Mouse (Mus musculus) hindbrain, embryonic 13.5 days (tissue): ENCODE data around the gene Pcdh7. TPM values are rescaled to one million over a fixed set of nuclear protein-coding genes. Genes with fewer than 3 reads are reported as not detected.

Source experiments
- ATAC-seq: fragments of 200-750 bp; cut with Nextera tagmentation; 2 replicates; pipeline ENCODE4 v1.8.0; 2017; ENCODE audit warnings: moderate TSS enrichment; ENCODE audit not compliant: low FRiP score
- H3K27ac ChIP-seq: fragments of 300-500 bp; sonication (generic); 2 replicates; pipeline ENCODE4 v1.5.1; 2015; ENCODE audit warnings: inconsistent platforms, mild to moderate bottlenecking, moderate library complexity
- H3K27me3 ChIP-seq: fragments of 300-500 bp; sonication (generic); 2 replicates; pipeline ENCODE4 v1.6.1; 2015; ENCODE audit warnings: mild to moderate bottlenecking, inconsistent platforms
- H3K36me3 ChIP-seq: fragments of 300-500 bp; sonication (generic); 2 replicates; pipeline ENCODE4 v1.6.1; 2015; ENCODE audit warnings: mild to moderate bottlenecking, inconsistent platforms
- H3K4me1 ChIP-seq: fragments of 300-500 bp; sonication (generic); replicated peaks from 2 replicates; pipeline ENCODE4 v1.6.1; 2015; ENCODE audit warnings: inconsistent platforms
- H3K4me2 ChIP-seq: fragments of 300-500 bp; sonication (generic); 2 replicates; pipeline ENCODE4 v1.6.1; 2015; ENCODE audit warnings: inconsistent platforms, mild to moderate bottlenecking, moderate library complexity
- H3K4me3 ChIP-seq: fragments of 300-500 bp; sonication (generic); 2 replicates; pipeline ENCODE4 v1.5.1; 2015; ENCODE audit warnings: mild to moderate bottlenecking, inconsistent platforms
- H3K9ac ChIP-seq: fragments of 300-500 bp; sonication (generic); 2 replicates; pipeline ENCODE4 v1.6.1; 2015; ENCODE audit warnings: mild to moderate bottlenecking, inconsistent platforms
- H3K9me3 ChIP-seq: fragments of 300-500 bp; sonication (generic); 2 replicates; pipeline ENCODE4 v1.6.1; 2016; ENCODE audit warnings: inconsistent platforms
- WGBS: fragments of 180-500 bp; shearing (Covaris S2); methylation state at CpG from one replicate; pipeline ENCODE4 v1.1.7; 2015; 5-methylcytosine and 5-hydroxymethylcytosine counted together
- polyA plus RNA-seq: library from polyadenylated mRNA; unstranded; fragments of >200 nt; fragmentation: Nextera tagmentation; extraction: Ambion mirVana; gene quantifications from 2 replicates; pipeline ENCODE4 v1.2.1, GENCODE M21; 2015

Pcdh7 gene
- polyA plus RNA-seq, 1 experiment from 2014 or later = 20.0 TPM

- Histone ChIP-seq H3K4me2 (no peak overlapping the region), H3K4me1 (0 out of 2 replicates have a peak, but pooled peaks cover 8% of the 10 kb centered on the region), H3K36me3 (no peaks in the 10 kb centered on the region), H3K27ac (no peak overlapping the region), H3K4me3 (no peak overlapping the region), H3K9ac (no peak overlapping the region), H3K9me3 (no peaks in the 10 kb centered on the region), H3K27me3 (no peaks in the 10 kb centered on the region)
- no peak for ATAC-seq
- WGBS = 76% methylated on average over 2 of the region's 2 CpGs
Observed at GRCm38 (mm10) chr5:57819788-57820187, 102.0 kb downstream of the Pcdh7 start.

DNA sequence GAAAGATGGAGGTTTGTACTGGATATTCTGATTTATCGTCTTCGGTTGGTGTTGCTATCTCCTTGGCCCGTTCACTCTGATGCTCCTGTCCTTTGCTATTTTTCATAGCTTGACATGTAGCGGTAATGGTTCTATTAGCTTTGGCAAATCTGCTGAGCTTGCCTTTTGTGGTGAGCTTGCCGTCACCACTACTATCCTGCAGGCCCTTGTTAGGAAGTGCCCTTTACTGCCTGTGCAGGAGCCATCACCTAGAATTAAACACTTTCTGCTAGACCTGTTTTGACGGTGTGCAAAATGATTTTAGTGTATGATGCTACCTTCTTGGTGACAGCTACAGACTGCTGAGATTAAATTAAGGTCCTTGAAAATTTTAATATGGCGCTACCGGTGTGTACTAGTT is 103.3 kb downstream of the Pcdh7 start:
- 74% methylated on average over 8 of the region's 8 CpGs for WGBS
- Histone ChIP-seq H3K9me3 (no peaks in the 10 kb centered on the region), H3K27ac (peak overlapping the region; percentile 40; the same call in 1 of the 2 replicates), H3K9ac (no peak overlapping the region), H3K4me1 (0 out of 2 replicates have a peak, but pooled peaks cover 8% of the 10 kb centered on the region), H3K36me3 (no peaks in the 10 kb centered on the region), H3K4me2 (no peak overlapping the region), H3K4me3 (no peak overlapping the region), H3K27me3 (no peaks in the 10 kb centered on the region)
- ATAC-seq = peak; percentile 52; the same call in 1 of the 2 replicates

DNA sequence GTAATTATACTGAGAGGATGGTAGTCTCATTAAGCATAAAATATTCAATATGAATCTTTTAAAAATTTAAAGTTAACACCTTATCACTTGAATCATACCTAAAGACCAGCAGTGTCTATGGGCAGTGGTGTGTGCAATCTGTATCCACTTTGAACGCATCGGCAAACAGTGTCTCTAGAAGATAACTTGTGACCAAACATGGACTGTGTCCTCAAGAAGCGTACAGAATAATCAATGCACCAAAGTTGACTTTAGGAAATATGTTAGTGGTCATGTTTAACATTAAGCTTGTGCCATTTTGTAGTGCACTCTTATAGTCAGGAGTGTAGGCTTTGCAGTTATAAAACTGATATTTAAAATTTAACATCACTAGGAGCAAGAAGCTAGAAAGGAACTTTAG is 110.7 kb downstream of the Pcdh7 start:
- ATAC-seq = no peak
- Histone ChIP-seq H3K27ac (no peak overlapping the region), H3K4me2 (no peak overlapping the region), H3K9ac (no peak overlapping the region), H3K36me3 (no peaks in the 10 kb centered on the region), H3K4me1 (no peaks in the 10 kb centered on the region), H3K4me3 (no peak overlapping the region), H3K9me3 (no peaks in the 10 kb centered on the region), H3K27me3 (no peaks in the 10 kb centered on the region)
- WGBS = 92% methylated on average over 3 of the region's 3 CpGs

DNA sequence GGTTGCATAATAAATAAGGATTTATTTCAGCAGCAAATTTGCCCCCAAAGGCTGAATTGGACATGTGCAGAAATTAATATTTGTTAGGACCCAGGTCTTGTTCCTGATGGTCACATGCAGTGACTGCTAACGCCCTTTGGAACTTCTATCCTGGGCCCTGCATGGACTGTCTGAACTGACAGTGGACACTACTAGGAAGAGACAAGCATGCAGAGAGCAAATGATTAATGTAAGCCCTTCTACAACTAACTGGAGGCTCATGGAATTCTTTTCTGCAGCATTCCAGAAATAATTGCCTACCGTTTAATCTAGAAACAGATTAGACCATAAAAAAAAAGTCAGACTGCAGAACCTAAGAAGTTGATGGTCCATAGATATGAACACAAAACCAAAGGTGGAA is 119.4 kb downstream of the Pcdh7 start:
- H3K27ac ChIP-seq = no peak overlapping the region
- H3K4me3 ChIP-seq = no peak overlapping the region
- H3K4me1 ChIP-seq = no peaks in the 10 kb centered on the region
- H3K36me3 ChIP-seq = no peaks in the 10 kb centered on the region
- no peak overlapping the region for H3K4me2 ChIP-seq
- ATAC-seq = no peak
- 66% methylated on average over 2 of the region's 2 CpGs for WGBS
- H3K9ac ChIP-seq = no peak overlapping the region
- no peaks in the 10 kb centered on the region for H3K9me3 ChIP-seq
- no peaks in the 10 kb centered on the region for H3K27me3 ChIP-seq

- H3K27ac ChIP-seq = no peak overlapping the region
- 83% methylated on average over 5 of the region's 5 CpGs for WGBS
- ATAC-seq = no peak
Observed at GRCm38 (mm10) chr5:57841357-57842119, 123.8 kb downstream of the Pcdh7 start.

DNA sequence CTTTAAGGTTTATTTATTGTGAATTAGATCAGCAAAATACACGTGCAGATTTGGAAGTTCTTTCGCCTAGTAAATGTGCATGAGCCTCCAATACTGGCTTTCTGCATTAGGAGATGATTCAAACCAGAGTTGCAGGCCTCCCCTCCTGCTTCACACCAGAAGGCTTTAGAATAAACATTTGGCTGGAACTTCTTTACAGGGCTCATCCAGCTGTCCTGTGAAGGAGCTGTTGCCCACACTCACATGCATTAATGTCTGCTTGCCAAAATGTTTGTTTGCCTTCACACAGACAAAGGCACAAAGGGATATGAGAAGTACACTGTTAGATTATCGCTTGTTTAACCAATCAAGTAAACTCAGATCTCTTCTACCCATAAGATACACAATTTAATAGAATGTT is 129.7 kb downstream of the Pcdh7 start:
- WGBS = 80% methylated on average over 3 of the region's 3 CpGs
- H3K9ac ChIP-seq = no peak overlapping the region

More at GRCm38 (mm10) chr5:57841357-57842119, 123.8 kb downstream of the Pcdh7 start:
- Histone ChIP-seq H3K9ac (no peak overlapping the region), H3K27me3 (no peaks in the 10 kb centered on the region), H3K4me3 (no peak overlapping the region), H3K9me3 (no peaks in the 10 kb centered on the region), H3K4me1 (no peaks in the 10 kb centered on the region), H3K4me2 (no peak overlapping the region), H3K36me3 (no peaks in the 10 kb centered on the region)

DNA sequence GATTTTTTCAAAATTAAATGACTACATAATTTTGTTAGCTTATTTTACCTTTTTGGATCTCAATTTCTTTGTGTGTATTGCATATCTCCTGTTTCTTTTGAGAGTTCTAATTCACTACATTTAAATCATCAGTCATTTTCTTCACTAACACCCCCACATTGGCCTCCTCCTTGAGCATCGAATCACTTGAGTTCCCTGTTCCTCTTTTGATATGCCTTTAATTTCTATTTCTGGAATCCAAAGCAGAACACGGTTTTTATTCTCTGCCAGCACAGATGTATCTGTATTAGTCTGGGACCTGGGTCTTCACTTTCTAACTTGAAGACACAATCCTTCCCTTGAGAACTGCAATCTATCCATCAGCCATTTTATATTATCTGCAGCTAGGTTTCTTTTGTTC is 132.3 kb downstream of the Pcdh7 start:
- 87% methylated on average over 2 of the region's 2 CpGs for WGBS
- ATAC-seq = no peak
- Histone ChIP-seq H3K4me1 (no peaks in the 10 kb centered on the region), H3K9ac (no peak overlapping the region), H3K4me3 (no peak overlapping the region), H3K27me3 (no peaks in the 10 kb centered on the region), H3K4me2 (no peak overlapping the region), H3K9me3 (no peaks in the 10 kb centered on the region), H3K27ac (no peak overlapping the region), H3K36me3 (no peaks in the 10 kb centered on the region)

More for the DNA sequence above, 129.7 kb downstream of the Pcdh7 start:
- Histone ChIP-seq H3K9me3 (no peaks in the 10 kb centered on the region), H3K27me3 (no peaks in the 10 kb centered on the region), H3K4me2 (no peak overlapping the region), H3K4me1 (no peaks in the 10 kb centered on the region), H3K36me3 (no peaks in the 10 kb centered on the region), H3K4me3 (no peak overlapping the region), H3K27ac (no peak overlapping the region)
- ATAC-seq = no peak

GRCm38 (mm10) chr5:57857316-57857715 is 139.5 kb downstream of the Pcdh7 start:
- WGBS = 82% methylated on average over 3 of the region's 3 CpGs

GRCm38 (mm10) chr5:57864254-57864653 is 146.5 kb downstream of the Pcdh7 start:
- Histone ChIP-seq H3K9ac (no peak overlapping the region), H3K27ac (no peak overlapping the region), H3K4me2 (no peak overlapping the region), H3K27me3 (no peaks in the 10 kb centered on the region), H3K9me3 (no peaks in the 10 kb centered on the region), H3K4me3 (no peak overlapping the region), H3K36me3 (no peaks in the 10 kb centered on the region), H3K4me1 (peaks cover 3% of the 10 kb centered on the region; the same call in 1 of the 2 replicates)
- no peak for ATAC-seq
- 91% methylated on average over 3 of the region's 3 CpGs for WGBS

More at GRCm38 (mm10) chr5:57857316-57857715, 139.5 kb downstream of the Pcdh7 start:
- H3K9ac ChIP-seq = no peak overlapping the region
- no peak overlapping the region for H3K4me3 ChIP-seq
- H3K27me3 ChIP-seq = no peaks in the 10 kb centered on the region
- H3K9me3 ChIP-seq = no peaks in the 10 kb centered on the region
- H3K4me2 ChIP-seq = no peak overlapping the region
- H3K36me3 ChIP-seq = no peaks in the 10 kb centered on the region
- H3K27ac ChIP-seq = no peak overlapping the region
- H3K4me1 ChIP-seq = no peaks in the 10 kb centered on the region
- no peak for ATAC-seq

GRCm38 (mm10) chr5:57865256-57865655 is 147.5 kb downstream of the Pcdh7 start:
- H3K4me3 ChIP-seq = no peak overlapping the region
- no peak for ATAC-seq
- H3K9ac ChIP-seq = no peak overlapping the region
- H3K4me2 ChIP-seq = no peak overlapping the region
- H3K27ac ChIP-seq = no peak overlapping the region
- H3K36me3 ChIP-seq = no peaks in the 10 kb centered on the region
- WGBS = 88% methylated on average over 3 of the region's 3 CpGs
- no peaks in the 10 kb centered on the region for H3K27me3 ChIP-seq
- H3K4me1 ChIP-seq = peaks cover 3% of the 10 kb centered on the region; the same call in 1 of the 2 replicates
- no peaks in the 10 kb centered on the region for H3K9me3 ChIP-seq

GRCm38 (mm10) chr5:57866097-57866496 is 148.3 kb downstream of the Pcdh7 start:
- WGBS = 72% methylated on average over 1 of the region's 1 CpGs
- Histone ChIP-seq H3K27me3 (no peaks in the 10 kb centered on the region), H3K36me3 (no peaks in the 10 kb centered on the region), H3K9ac (no peak overlapping the region), H3K9me3 (no peaks in the 10 kb centered on the region), H3K4me3 (no peak overlapping the region), H3K4me2 (no peak overlapping the region), H3K4me1 (peaks cover 3% of the 10 kb centered on the region; the same call in 1 of the 2 replicates), H3K27ac (no peak overlapping the region)
- ATAC-seq = no peak

GRCm38 (mm10) chr5:57867906-57868305 is 150.1 kb downstream of the Pcdh7 start:
- H3K27ac ChIP-seq = no peak overlapping the region
- H3K9ac ChIP-seq = no peak overlapping the region
- H3K4me3 ChIP-seq = no peak overlapping the region
- H3K4me1 ChIP-seq = peaks cover 3% of the 10 kb centered on the region; the same call in 1 of the 2 replicates
- WGBS = 78% methylated on average over 2 of the region's 2 CpGs
- no peaks in the 10 kb centered on the region for H3K27me3 ChIP-seq
- H3K4me2 ChIP-seq = no peak overlapping the region
- ATAC-seq = no peak
- H3K9me3 ChIP-seq = no peaks in the 10 kb centered on the region
- H3K36me3 ChIP-seq = no peaks in the 10 kb centered on the region

- Histone ChIP-seq H3K27ac (no peak overlapping the region), H3K4me3 (no peak overlapping the region), H3K4me2 (no peak overlapping the region), H3K27me3 (no peaks in the 10 kb centered on the region), H3K36me3 (no peaks in the 10 kb centered on the region), H3K9ac (no peak overlapping the region), H3K9me3 (no peaks in the 10 kb centered on the region), H3K4me1 (peaks cover 3% of the 10 kb centered on the region; the same call in 1 of the 2 replicates)
- WGBS = 55% methylated on average over 4 of the region's 4 CpGs
- ATAC-seq = no peak
Observed at GRCm38 (mm10) chr5:57868702-57869101, 150.9 kb downstream of the Pcdh7 start.
